Comparison of ENCODE assay signal across 21 mouse cellular contexts in genomic region chr5:41392137-41392554, GRCm38 (mm10).
DNase-seq lines count a peak whose midpoint lies in the region; ATAC-seq lines count a peak whose summit lies in the region.
"Had no signal": no experiment of that assay in that cellular context is flagged by ENCODE, and none has a peak within 500 bp of the region (broad histone marks: within the 10 kb centered on the region; RNA-seq: fewer than 3 reads in every experiment).

No protein-coding gene starts in this region.

- WGBS in forebrain, embryonic 10.5 days: 64% methylated on average over 9 of the region's 9 CpGs
- 49% methylated on average over 9 of the region's 9 CpGs for WGBS in neural tube, embryonic 13.5 days

- H3K4me2 ChIP-seq in neural tube, embryonic 13.5 days: peak overlapping the region; percentile 24
- H3K4me2 ChIP-seq: embryonic facial prominence, embryonic 12.5 days; liver, embryonic 11.5 days had no signal

- H3K27me3 ChIP-seq in forebrain, embryonic 10.5 days (ENCODE audit: poor library complexity, severe bottlenecking): no peaks in the 10 kb centered on the region
- H3K27me3 ChIP-seq in neural tube, embryonic 13.5 days: no peaks in the 10 kb centered on the region
- H3K27me3 ChIP-seq: embryonic facial prominence, embryonic 12.5 days had no signal

- peak; percentile 54 for DNase-seq in heart, adult 11 months
- DNase-seq in heart, postnatal 25 days (ENCODE audit: low spot score): no peak
- DNase-seq in forebrain, embryonic 10.5 days (ENCODE audit: extremely low spot score, low spot score): no peak
- DNase-seq in forelimb bud, embryonic 11.5 days (ENCODE audit: low read depth, low spot score): peak; percentile 71
- DNase-seq in gastrocnemius, adult 18-20 months (ENCODE audit: low spot score): no peak
- DNase-seq in right cerebral cortex, adult 18-20 months: no peak
- no peak for DNase-seq in adipocyte (ENCODE audit: low spot score)
- DNase-seq: cerebellum, adult 18-20 months; cerebellum, postnatal 36 days; heart, adult 18-20 months; kidney, postnatal 14 days; layer of hippocampus, adult 9-11 months; lung, adult 2 months; thymus, postnatal 36 days had no signal

- H3K4me1 ChIP-seq in forebrain, embryonic 10.5 days: peaks cover 11% of the 10 kb centered on the region; the same call in 1 of the 2 replicates
- peaks cover 11% of the 10 kb centered on the region for H3K4me1 ChIP-seq in neural tube, embryonic 13.5 days (replicated peaks)
- H3K4me1 ChIP-seq: embryonic facial prominence, embryonic 12.5 days; hindbrain, embryonic 10.5 days had no signal

- no peak overlapping the region for H3K4me3 ChIP-seq in forebrain, embryonic 10.5 days
- no peak overlapping the region for H3K4me3 ChIP-seq in neural tube, embryonic 13.5 days
- H3K4me3 ChIP-seq: embryonic facial prominence, embryonic 12.5 days; hindbrain, embryonic 10.5 days; myocyte had no signal

- H3K9me3 ChIP-seq in forebrain, embryonic 10.5 days: no peaks in the 10 kb centered on the region; the same call in 1 of the 2 replicates
- H3K9me3 ChIP-seq in neural tube, embryonic 13.5 days: no peaks in the 10 kb centered on the region
- H3K9me3 ChIP-seq: embryonic facial prominence, embryonic 12.5 days had no signal

- H3K27ac ChIP-seq in forebrain, embryonic 10.5 days: peak overlapping the region; percentile 56; the same call in 1 of the 2 replicates
- no peak overlapping the region for H3K27ac ChIP-seq in neural tube, embryonic 13.5 days (replicated peaks)
- H3K27ac ChIP-seq: embryonic facial prominence, embryonic 12.5 days; hindbrain, embryonic 10.5 days; macrophage had no signal

- intact Hi-C loops in heart, postnatal 25 days (cut with DNase I): no loop called here

- H3K9ac ChIP-seq in neural tube, embryonic 13.5 days: no peak overlapping the region
- H3K9ac ChIP-seq: embryonic facial prominence, embryonic 12.5 days had no signal

- no peaks in the 10 kb centered on the region for H3K36me3 ChIP-seq in forebrain, embryonic 10.5 days (replicated peaks)
- no peaks in the 10 kb centered on the region for H3K36me3 ChIP-seq in neural tube, embryonic 13.5 days
- H3K36me3 ChIP-seq: embryonic facial prominence, embryonic 12.5 days; hindbrain, embryonic 10.5 days had no signal

- no peak for ATAC-seq in neural tube, embryonic 13.5 days (ENCODE audit: low read depth)
- ATAC-seq: intestine, postnatal 0 days had no signal

Comparison
In these comparisons a context has a peak if more than half of its experiments do, and no peak if none do; other contexts are left out.
1. DNase-seq: peak in heart, adult 11 months (single experiment) and forelimb bud, embryonic 11.5 days (single experiment); none in heart, postnatal 25 days (single experiment), forebrain, embryonic 10.5 days (single experiment), gastrocnemius, adult 18-20 months (single experiment), right cerebral cortex, adult 18-20 months (single experiment) and adipocyte (single experiment).